Mouse (Mus musculus) myocyte (in vitro differentiated cells): ENCODE data around the gene Olfr270.

ENCODE experiments used
- E2F4 ChIP-seq: IDR thresholded peaks from one replicate; pipeline ENCODE4 v1.6.1; 2011; ENCODE audit warnings: mild to moderate bottlenecking, control low read depth, moderate library complexity; ENCODE audit not compliant: insufficient read depth
- MAX ChIP-seq: IDR thresholded peaks from one replicate; pipeline ENCODE4 v1.6.1; 2011; ENCODE audit warnings: low read depth, mild to moderate bottlenecking, control low read depth
- POLR2A ChIP-seq: IDR thresholded peaks from one replicate; pipeline ENCODE4 v1.6.1; 2011; ENCODE audit warnings: low read depth, mild to moderate bottlenecking, control low read depth, moderate library complexity; ENCODE audit not compliant: insufficient read length
- POLR2AphosphoS2 ChIP-seq: IDR thresholded peaks from one replicate; pipeline ENCODE4 v1.6.1; 2011; ENCODE audit warnings: low read depth, control low read depth; ENCODE audit not compliant: insufficient read length
- SRF ChIP-seq: IDR thresholded peaks from one replicate; pipeline ENCODE4 v1.6.1; 2011; ENCODE audit warnings: low read depth; ENCODE audit not compliant: control insufficient read depth, insufficient read length
- TCF12 ChIP-seq: IDR thresholded peaks from one replicate; pipeline ENCODE4 v1.6.1; 2011; ENCODE audit warnings: mild to moderate bottlenecking, control low read depth; ENCODE audit not compliant: poor library complexity, insufficient read depth, severe bottlenecking

GRCm38 (mm10) chr4:53009183-53009582 is 44.8 kb downstream of the Olfr270 start:
- TF ChIP-seq SRF (no peak), POLR2A (no peak), TCF12 (no peak), E2F4 (no peak), MAX (no peak), POLR2AphosphoS2 (no peak)
